Mouse (Mus musculus) monocyte, adult 5-6 weeks (primary cell): ENCODE measurements around the gene Gm21721. TPM values are rescaled to one million over a fixed set of nuclear protein-coding genes. Genes with fewer than 3 reads are reported as not detected.
"Not testable (repeated sequence)": the region's sequence is repeated elsewhere in the genome, so short reads cannot be mapped to it uniquely, and the experiment has no call there.

Experiments used
- ATAC-seq: fragments of 153-309, 156-312 bp; replicated peaks from 2 replicates; pipeline ENCODE4 v1.8.0; 2017; ENCODE audit warnings: mild to moderate bottlenecking; ENCODE audit not compliant: low TSS enrichment, insufficient number of reproducible peaks, severe bottlenecking, poor library complexity, low FRiP score
- total RNA-seq: library from RNA; stranded (forward); fragments of 200-1000, 200-491, 200-594 nt; gene quantifications from 3 replicates; pipeline ENCODE4 v1.2.3, GENCODE M21; 2017

The Gm21721 gene
- total RNA-seq, result not detected in 3 replicates

- ATAC-seq, result not testable (repeated sequence)
Observed at GRCm38 (mm10) chrY:9202090-9202489, at the start of gene Gm21721. Gm21721 (minus strand) TSS chrY:9202190.

Other genes with a start within 250 kb of the Gm21721 start
- gene Gm21292, start 68.3 kb downstream of the Gm21721 start, total RNA-seq, result not detected in 3 replicates
- gene Gm21812, start 145.0 kb upstream of the Gm21721 start, total RNA-seq, result not detected in 3 replicates
- gene Gm21874, start 214.0 kb upstream of the Gm21721 start, total RNA-seq, result not detected in 3 replicates